Mouse (Mus musculus) large intestine, adult 2 months (tissue): Measurements from ENCODE around the gene Col5a1. TPM values are rescaled to one million over a fixed set of nuclear protein-coding genes. Genes with fewer than 3 reads are reported as not detected.

ENCODE experiments used
- DNase-seq: peaks from one replicate; pipeline ENCODE4 v3.0.0-alpha.2; 2012; ENCODE audit warnings: low read depth, low spot score
- WGBS: fragments of 180-500 bp; shearing (Covaris S2); methylation state at CpG from one replicate; pipeline ENCODE4 v1.1.7; 2018; 5-methylcytosine and 5-hydroxymethylcytosine counted together
- polyA plus RNA-seq: library from polyadenylated mRNA; depleted of rRNA; stranded (reverse); fragments of >200 nt; gene quantifications from 2 replicates; pipeline ENCODE4 v1.2.3, GENCODE M21; 2012

Gene Col5a1
- polyA plus RNA-seq, 1 experiment = 11.1 TPM

- 28% methylated on average over 4 of the region's 4 CpGs for WGBS
- DNase-seq = no peak
Measured at GRCm38 (mm10) chr2:27915726-27916125, 29.5 kb downstream of the Col5a1 start.

GRCm38 (mm10) chr2:27916316-27916715, 30.1 kb downstream of the Col5a1 start:
- WGBS = 7% methylated on average over 2 of the region's 2 CpGs
- no peak for DNase-seq

GRCm38 (mm10) chr2:27917177-27917576, 31.0 kb downstream of the Col5a1 start:
- 84% methylated on average over 3 of the region's 3 CpGs for WGBS
- DNase-seq = no peak

- no peak for DNase-seq
- 57% methylated on average over 7 of the region's 7 CpGs for WGBS
Measured at GRCm38 (mm10) chr2:27918106-27918505, 31.9 kb downstream of the Col5a1 start.

GRCm38 (mm10) chr2:27919309-27919850, 33.2 kb downstream of the Col5a1 start:
- no peak for DNase-seq
- 79% methylated on average over 6 of the region's 6 CpGs for WGBS

GRCm38 (mm10) chr2:27922053-27922452, 35.8 kb downstream of the Col5a1 start:
- 78% methylated on average over 8 of the region's 8 CpGs for WGBS
- no peak for DNase-seq

- 62% methylated on average over 6 of the region's 6 CpGs for WGBS
- no peak for DNase-seq
Measured at GRCm38 (mm10) chr2:27923718-27924117, 37.5 kb downstream of the Col5a1 start.

GRCm38 (mm10) chr2:27924463-27924862, 38.2 kb downstream of the Col5a1 start:
- 72% methylated on average over 3 of the region's 3 CpGs for WGBS

GRCm38 (mm10) chr2:27926478-27927165, 40.4 kb downstream of the Col5a1 start:
- WGBS = 35% methylated on average over 7 of the region's 7 CpGs
- DNase-seq = no peak

More at GRCm38 (mm10) chr2:27924463-27924862, 38.2 kb downstream of the Col5a1 start:
- no peak for DNase-seq

GRCm38 (mm10) chr2:27930471-27931015, 44.3 kb downstream of the Col5a1 start:
- DNase-seq = no peak
- WGBS = 62% methylated on average over 5 of the region's 5 CpGs

- DNase-seq = no peak
- 64% methylated on average over 6 of the region's 6 CpGs for WGBS
Measured at GRCm38 (mm10) chr2:27931130-27931529, 44.9 kb downstream of the Col5a1 start.

GRCm38 (mm10) chr2:27931971-27932370, 45.7 kb downstream of the Col5a1 start:
- no peak for DNase-seq
- WGBS = 47% methylated on average over 3 of the region's 3 CpGs

GRCm38 (mm10) chr2:27934269-27934668, 48.0 kb downstream of the Col5a1 start:
- WGBS = 6% methylated on average over 11 of the region's 11 CpGs
- no peak for DNase-seq

- WGBS = 72% methylated on average over 9 of the region's 9 CpGs
- DNase-seq = no peak
Measured at GRCm38 (mm10) chr2:27934831-27935230, 48.6 kb downstream of the Col5a1 start.

- WGBS = 76% methylated on average over 2 of the region's 2 CpGs
- no peak for DNase-seq
Measured at GRCm38 (mm10) chr2:27935441-27935840, 49.2 kb downstream of the Col5a1 start.

- DNase-seq = no peak
- WGBS = 32% methylated on average over 9 of the region's 9 CpGs
Measured at GRCm38 (mm10) chr2:27936607-27937191, 50.5 kb downstream of the Col5a1 start.

GRCm38 (mm10) chr2:27939433-27939832, 53.2 kb downstream of the Col5a1 start:
- DNase-seq = no peak
- 28% methylated on average over 4 of the region's 4 CpGs for WGBS

GRCm38 (mm10) chr2:27940144-27940543, 53.9 kb downstream of the Col5a1 start:
- DNase-seq = no peak
- 80% methylated on average over 12 of the region's 12 CpGs for WGBS

GRCm38 (mm10) chr2:27947252-27947651, 61.0 kb downstream of the Col5a1 start:
- 84% methylated on average over 4 of the region's 4 CpGs for WGBS
- no peak for DNase-seq

GRCm38 (mm10) chr2:27947917-27948316, 61.7 kb downstream of the Col5a1 start:
- no peak for DNase-seq
- WGBS = 68% methylated on average over 5 of the region's 5 CpGs

GRCm38 (mm10) chr2:27953866-27954265, 67.6 kb downstream of the Col5a1 start:
- 10% methylated on average over 3 of the region's 3 CpGs for WGBS
- DNase-seq = no peak
